Mouse (Mus musculus) adrenal gland, postnatal 25 days (tissue): ENCODE results near the gene Ppp1r32. TPM values are rescaled to one million over a fixed set of nuclear protein-coding genes. Genes with fewer than 3 reads are reported as not detected.

Source experiments
- DNase-seq: peaks from one replicate; pipeline ENCODE4 v3.0.0; 2021; ENCODE audit warnings: mixed read lengths
- total RNA-seq: library from RNA; stranded (reverse); gene quantifications from 2 replicates; pipeline ENCODE4 v1.2.3, GENCODE M21; 2021

Ppp1r32 gene
- total RNA-seq, 1 experiment from 2014 or later = 0.88 TPM

GRCm38 (mm10) chr19:10457484-10457800 is 25.3 kb downstream of the Ppp1r32 start:
- peak; percentile 78 for DNase-seq

- DNase-seq = peak; percentile 60
Observed at GRCm38 (mm10) chr19:10456752-10457483, 25.8 kb downstream of the Ppp1r32 start, which contains the start of gene Lrrc10b. Gene Lrrc10b (minus strand): TSS chr19:10457473.

GRCm38 (mm10) chr19:10455437-10455806 is 27.3 kb downstream of the Ppp1r32 start:
- no peak for DNase-seq

- no peak for DNase-seq
Observed at GRCm38 (mm10) chr19:10454718-10455436, 27.9 kb downstream of the Ppp1r32 start.

GRCm38 (mm10) chr19:10449708-10450107 is 33.0 kb downstream of the Ppp1r32 start:
- DNase-seq = peak; percentile 47

- DNase-seq = no peak
Observed at GRCm38 (mm10) chr19:10449190-10449589, 33.5 kb downstream of the Ppp1r32 start.

GRCm38 (mm10) chr19:10448275-10448674 is 34.5 kb downstream of the Ppp1r32 start:
- no peak for DNase-seq

GRCm38 (mm10) chr19:10444685-10445369 is 37.9 kb downstream of the Ppp1r32 start:
- no peak for DNase-seq

GRCm38 (mm10) chr19:10437521-10437920 is 45.2 kb downstream of the Ppp1r32 start:
- DNase-seq = no peak

GRCm38 (mm10) chr19:10436726-10437125 is 46.0 kb downstream of the Ppp1r32 start:
- no peak for DNase-seq

GRCm38 (mm10) chr19:10435908-10436307 is 46.8 kb downstream of the Ppp1r32 start:
- peak; percentile 55 for DNase-seq

GRCm38 (mm10) chr19:10434927-10435326 is 47.8 kb downstream of the Ppp1r32 start:
- no peak for DNase-seq

- DNase-seq = no peak
Observed at GRCm38 (mm10) chr19:10433879-10434540, 48.7 kb downstream of the Ppp1r32 start.

- DNase-seq = no peak
Observed at GRCm38 (mm10) chr19:10433225-10433624, 49.5 kb downstream of the Ppp1r32 start.

- no peak for DNase-seq
Observed at GRCm38 (mm10) chr19:10431841-10432240, 50.9 kb downstream of the Ppp1r32 start.

GRCm38 (mm10) chr19:10431410-10431809 is 51.3 kb downstream of the Ppp1r32 start:
- no peak for DNase-seq

GRCm38 (mm10) chr19:10429371-10429770 is 53.4 kb downstream of the Ppp1r32 start:
- no peak for DNase-seq

GRCm38 (mm10) chr19:10427431-10427830 is 55.3 kb downstream of the Ppp1r32 start:
- no peak for DNase-seq

GRCm38 (mm10) chr19:10426793-10427192 is 55.9 kb downstream of the Ppp1r32 start:
- no peak for DNase-seq

- DNase-seq = no peak
Observed at GRCm38 (mm10) chr19:10426312-10426711, 56.4 kb downstream of the Ppp1r32 start.

GRCm38 (mm10) chr19:10425484-10426270 is 57.1 kb downstream of the Ppp1r32 start:
- DNase-seq = no peak

GRCm38 (mm10) chr19:10424751-10425150 is 58.0 kb downstream of the Ppp1r32 start:
- no peak for DNase-seq
